Mouse (Mus musculus) embryonic fibroblast, embryonic 13.5 days (primary cell): Measurements from ENCODE around the gene Sat1.

Experiments
- CTCF ChIP-seq: IDR thresholded peaks from 2 replicates; pipeline ENCODE4 v1.5.1; 2011; ENCODE audit warnings: mild to moderate bottlenecking, control low read depth, low read length, moderate library complexity, borderline replicate concordance; ENCODE audit not compliant: insufficient read depth
- POLR2A ChIP-seq: IDR thresholded peaks from 2 replicates; pipeline ENCODE4 v1.6.1; 2011; ENCODE audit warnings: low read depth, mild to moderate bottlenecking, control low read depth, low read length, moderate library complexity

GRCm38 (mm10) chrX:155256856-155257255 lies 40.6 kb upstream of the Sat1 start:
- TF ChIP-seq CTCF (no peak), POLR2A (no peak)
